Mouse (Mus musculus) embryo, embryonic 11.5 days (tissue): ENCODE measurements around the gene Actr8.

Source experiments
- DNase-seq: peaks from one replicate; pipeline ENCODE4 v3.0.0-alpha.2; 2012; ENCODE audit warnings: low read depth, low spot score

Gene Actr8

DNA sequence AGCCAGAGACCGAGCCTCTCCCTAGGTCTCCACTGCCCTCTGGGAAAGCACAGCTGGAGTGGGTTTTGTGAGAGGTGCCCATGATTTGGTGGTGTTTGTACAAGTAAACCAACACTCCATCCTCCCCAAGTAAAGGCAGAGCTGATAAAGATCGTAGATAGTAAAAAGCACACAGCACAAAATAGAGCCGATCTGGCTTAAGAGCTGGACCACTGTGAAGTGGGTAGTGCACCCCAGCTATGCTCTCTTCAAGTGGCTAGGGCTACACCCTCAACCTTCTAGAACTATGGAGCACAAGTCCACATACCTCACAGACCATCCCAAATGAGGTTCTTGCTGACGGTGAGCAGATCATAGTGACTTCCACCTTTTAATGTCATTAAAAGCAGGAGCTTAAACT, 61.3 kb downstream of the Actr8 start:
- DNase-seq = no peak

DNA sequence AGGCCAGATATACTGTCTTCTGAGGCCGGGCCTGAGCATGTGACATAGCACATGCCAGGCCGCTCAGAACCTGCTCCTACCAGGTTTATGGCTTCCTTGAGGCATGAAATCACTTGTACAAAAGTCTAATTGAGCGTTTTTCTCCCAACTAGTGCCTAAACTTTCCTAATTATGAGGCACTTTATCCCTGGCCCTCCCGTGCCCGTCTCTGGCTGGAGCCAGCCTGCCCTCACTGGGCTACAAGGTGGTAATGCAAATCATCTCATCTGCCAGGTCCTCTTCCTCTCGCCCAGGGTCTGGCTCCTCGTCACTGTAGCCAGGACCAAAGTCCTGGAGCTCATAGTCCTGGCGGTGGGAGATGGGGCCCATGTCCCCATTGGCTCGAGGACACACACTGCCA, 63.7 kb downstream of the Actr8 start:
- no peak for DNase-seq

DNA sequence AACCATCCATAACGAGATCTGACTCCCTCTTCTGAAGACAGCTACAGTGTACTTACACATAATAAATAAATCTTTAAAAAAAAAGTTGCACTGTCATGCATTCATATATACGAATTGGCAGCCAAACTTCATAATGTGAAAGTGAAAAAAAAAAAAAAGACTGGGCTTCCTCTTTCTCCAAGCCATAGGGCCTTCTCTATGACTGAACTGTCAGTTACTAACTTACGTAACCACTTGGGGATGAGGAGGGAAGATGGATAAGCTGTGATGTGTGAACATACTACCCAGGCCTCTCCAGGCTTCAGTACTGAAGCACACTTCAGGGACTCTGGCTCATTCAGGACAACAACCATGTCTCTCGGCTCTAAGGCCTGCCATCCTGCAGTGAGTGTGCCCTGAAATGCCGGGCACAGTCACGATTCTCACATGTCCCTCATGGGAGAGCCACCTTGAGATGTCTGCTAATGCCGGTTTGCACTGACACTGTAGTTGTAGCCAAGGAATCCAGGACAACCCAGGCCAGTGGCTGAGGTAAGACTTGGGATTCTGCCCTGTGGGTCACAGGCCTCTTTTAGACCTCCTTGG, 65.3 kb downstream of the Actr8 start:
- no peak for DNase-seq

DNA sequence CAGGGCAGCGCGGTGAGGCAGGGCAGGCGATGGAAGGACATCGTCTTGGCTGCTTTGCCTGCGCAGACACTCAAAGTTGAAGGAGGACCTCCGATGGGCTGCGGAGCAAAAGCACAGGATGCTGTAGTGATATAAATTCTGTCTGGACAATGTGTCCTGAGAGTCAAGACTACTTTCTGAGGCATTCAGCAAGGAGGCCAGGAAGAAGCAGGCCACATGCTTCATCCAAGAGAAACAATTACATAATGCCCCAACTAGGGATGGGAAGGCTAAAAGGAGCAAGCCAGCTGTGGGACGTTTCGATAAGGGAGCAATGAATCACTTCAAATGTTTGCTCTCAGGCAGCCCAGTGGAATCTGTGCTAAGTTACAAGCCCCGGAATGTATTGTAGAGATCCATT, 67.1 kb downstream of the Actr8 start:
- no peak for DNase-seq

DNA sequence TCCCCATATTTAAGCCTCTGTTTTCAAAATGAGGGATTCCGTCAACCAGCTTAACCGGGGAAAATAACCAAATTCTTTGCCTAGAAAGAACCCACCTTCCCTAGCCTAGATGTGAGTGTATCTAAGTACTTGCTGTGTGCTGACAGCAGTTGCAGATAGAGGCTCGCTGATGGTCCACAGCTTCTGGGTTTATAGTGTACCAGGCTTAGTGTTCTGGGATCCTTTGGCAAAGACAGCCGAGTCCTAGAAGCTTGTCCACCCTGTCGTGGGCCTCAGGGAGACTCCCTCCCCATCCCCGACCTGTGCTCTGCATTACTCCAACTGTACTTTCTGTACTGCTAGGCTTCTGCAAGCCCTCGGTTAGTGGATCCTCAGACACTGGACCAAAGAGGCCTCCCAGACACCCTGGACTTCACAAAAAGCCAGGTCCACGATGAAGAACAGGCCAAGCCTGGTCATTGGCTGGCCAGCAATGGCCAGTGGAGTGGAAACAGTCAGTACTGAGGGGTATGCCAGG, 67.6 kb downstream of the Actr8 start:
- DNase-seq = no peak

DNA sequence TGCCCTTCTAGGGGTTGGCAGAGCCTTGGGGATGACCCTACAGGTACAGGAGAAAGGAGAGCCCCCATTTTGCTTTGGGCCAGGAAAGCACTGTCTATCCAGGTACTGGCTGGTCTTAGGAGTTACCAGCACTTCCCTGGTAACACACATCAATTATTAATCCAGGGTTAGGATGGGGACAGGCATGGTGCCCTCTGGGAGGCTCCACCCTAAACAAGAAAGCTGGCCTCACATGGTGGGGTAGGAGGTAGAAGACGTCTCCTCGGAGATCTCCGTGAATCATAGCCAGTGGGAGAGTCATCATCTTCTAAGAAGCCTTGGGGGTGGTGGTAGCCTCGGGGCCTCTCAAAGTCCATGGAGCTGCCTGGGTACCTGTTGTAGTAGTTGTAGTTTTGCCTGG, 68.8 kb downstream of the Actr8 start:
- DNase-seq = no peak

DNA sequence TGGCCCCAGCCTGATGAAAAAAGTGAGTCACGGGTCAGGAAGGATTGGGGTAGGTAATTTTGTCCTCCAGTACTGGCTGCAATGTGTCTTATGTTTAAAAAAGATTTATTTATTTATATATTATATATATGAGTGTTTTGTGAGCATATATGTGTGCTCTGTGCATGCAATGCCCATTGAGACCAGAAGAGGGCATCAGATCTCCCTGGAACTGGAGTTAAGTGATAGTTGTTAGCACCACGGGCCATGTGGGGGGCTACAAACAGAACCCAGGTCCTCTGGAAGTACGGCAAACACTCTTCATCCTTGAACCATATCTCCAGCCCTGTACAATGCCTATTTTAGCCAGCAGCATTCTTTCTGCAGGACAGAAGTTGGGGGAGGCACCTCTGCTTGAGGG, 69.9 kb downstream of the Actr8 start:
- DNase-seq = no peak

DNA sequence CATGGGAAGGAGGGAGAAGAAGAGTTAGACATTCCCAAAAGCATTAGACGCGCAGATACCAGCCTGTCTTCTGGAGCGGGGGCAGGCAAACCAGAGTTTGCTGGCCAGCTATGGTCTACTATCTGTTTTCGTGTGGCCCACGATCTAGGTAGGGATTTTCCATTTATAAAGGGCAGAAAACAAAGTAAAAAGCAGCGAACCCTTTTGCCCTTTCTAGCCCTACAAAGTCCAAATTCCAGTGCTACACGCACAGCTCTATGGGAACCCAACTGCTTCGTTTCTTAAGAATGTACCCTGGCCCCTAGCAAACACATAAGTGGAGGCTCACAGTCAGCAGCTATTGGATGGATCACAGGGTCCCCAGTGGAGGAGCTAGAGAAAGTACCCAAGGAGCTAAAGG, 72.1 kb downstream of the Actr8 start:
- DNase-seq = no peak

DNA sequence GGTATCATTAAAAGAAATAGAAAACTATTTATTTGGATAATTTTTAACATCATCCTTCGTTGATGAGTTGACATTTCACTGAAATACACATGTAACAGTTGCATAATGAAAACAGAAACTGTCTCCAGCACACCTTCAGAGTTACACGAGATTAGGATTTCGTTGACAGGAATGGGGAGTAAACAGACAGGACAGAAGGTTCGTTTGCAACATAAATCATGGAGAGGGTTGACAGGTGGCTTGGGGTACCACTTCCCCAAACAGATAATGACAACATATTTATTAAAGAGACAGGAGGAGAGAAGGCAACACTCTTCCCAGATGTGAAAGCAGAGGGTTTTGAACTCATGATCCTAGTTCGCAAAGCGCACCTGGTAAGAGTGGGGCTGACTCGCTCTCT, 76.8 kb downstream of the Actr8 start:
- no peak for DNase-seq
